Mouse (Mus musculus) brain, embryonic 14.5 days (tissue): ENCODE measurements at regions not wholly inside any gene's neighbourhood (a gene's known extent, or its start where the extent isn't known, plus 50 kb on each side); places are given as distances from the start of the nearest gene placed in this dataset.

Source experiments
- CTCF ChIP-seq: fragments of 200-500 bp; IDR thresholded peaks from 2 replicates; pipeline ENCODE4 v1.5.1; 2012; ENCODE audit warnings: inconsistent platforms, mild to moderate bottlenecking, moderate library complexity, borderline replicate concordance; ENCODE audit not compliant: insufficient read depth, insufficient read length; ENCODE audit errors: extremely low read depth
- POLR2A ChIP-seq: fragments of 200-500 bp; IDR thresholded peaks from 2 replicates; pipeline ENCODE4 v1.6.1; 2012; ENCODE audit warnings: mild to moderate bottlenecking, inconsistent platforms, borderline replicate concordance; ENCODE audit not compliant: poor library complexity, insufficient read depth, insufficient read length, severe bottlenecking; ENCODE audit errors: extremely low read depth

- TF ChIP-seq CTCF (no peak), POLR2A (no peak)
Observed at GRCm38 (mm10) chr5:68954696-68955095, 386.8 kb downstream of the Kctd8 start.
